Mouse (Mus musculus): ENCODE data around the gene Zfp292. TPM values are rescaled to one million over a fixed set of nuclear protein-coding genes. Genes with fewer than 3 reads are reported as not detected.

Zfp292 gene
- polyA plus RNA-seq, 1 experiment from 2014 or later: 28.9 TPM

DNA sequence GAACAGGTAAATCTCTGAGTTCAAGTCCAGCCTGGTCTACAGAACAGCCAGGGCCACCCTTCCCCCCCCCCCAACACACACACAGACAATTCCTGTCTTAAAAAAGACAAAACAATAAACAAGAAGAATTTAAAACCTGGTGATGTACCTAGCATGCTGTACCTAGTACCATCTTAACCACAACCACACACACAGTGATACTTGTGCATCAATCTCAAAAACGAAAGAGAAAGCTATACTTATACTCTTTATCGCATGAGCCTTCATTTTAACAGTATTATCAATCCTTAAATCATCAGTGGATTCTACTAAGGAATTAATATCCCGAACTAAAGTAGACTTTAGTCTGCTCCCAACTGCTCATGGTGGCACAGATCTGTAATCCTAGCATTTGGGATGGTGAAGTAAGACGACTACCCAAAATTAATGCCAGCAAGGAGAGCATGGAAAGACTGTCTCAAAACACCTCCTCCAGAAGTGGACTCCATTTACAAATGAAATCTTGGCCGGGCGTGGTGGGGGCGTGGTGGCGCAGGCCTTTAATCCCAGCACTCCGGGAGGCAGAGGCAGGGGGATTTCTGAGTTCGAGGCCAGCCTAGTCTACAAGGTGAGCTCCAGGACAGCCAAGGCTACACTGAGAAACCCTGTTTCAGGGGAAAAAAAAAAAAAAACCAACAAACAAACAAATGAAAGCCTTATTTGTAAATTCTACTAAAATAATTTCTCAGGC, 1.7 kb downstream of the Zfp292 start:
- Histone ChIP-seq H3K4me2 (replicated peaks; ENCODE audit: low read depth, low read length) (peak overlapping the region; percentile 77), H3K4me1 (ENCODE audit: control insufficient read depth, insufficient read depth, low read length) (peaks cover 14% of the 10 kb centered on the region; the same call in 1 of the 2 replicates), H3K9ac (replicated peaks; ENCODE audit: low read depth, low read length) (no peak overlapping the region), H3K36me3 (ENCODE audit: control insufficient read depth, insufficient read depth, low read length) (no peaks in the 10 kb centered on the region), H3K27me3 (ENCODE audit: control insufficient read depth, insufficient read depth, low read length) (no peaks in the 10 kb centered on the region), H3K9me3 (ENCODE audit: control insufficient read depth, low read depth, low read length) (no peaks in the 10 kb centered on the region), H3K4me3 (ENCODE audit: low read depth, low read length) (peak overlapping the region; percentile 81), H3K27ac (ENCODE audit: low read length) (no peak overlapping the region)
- ATAC-seq (ENCODE audit: insufficient number of reproducible peaks, insufficient read depth, low FRiP score, low read depth): no peak
- WGBS: 82% methylated on average over 10 of the region's 10 CpGs

DNA sequence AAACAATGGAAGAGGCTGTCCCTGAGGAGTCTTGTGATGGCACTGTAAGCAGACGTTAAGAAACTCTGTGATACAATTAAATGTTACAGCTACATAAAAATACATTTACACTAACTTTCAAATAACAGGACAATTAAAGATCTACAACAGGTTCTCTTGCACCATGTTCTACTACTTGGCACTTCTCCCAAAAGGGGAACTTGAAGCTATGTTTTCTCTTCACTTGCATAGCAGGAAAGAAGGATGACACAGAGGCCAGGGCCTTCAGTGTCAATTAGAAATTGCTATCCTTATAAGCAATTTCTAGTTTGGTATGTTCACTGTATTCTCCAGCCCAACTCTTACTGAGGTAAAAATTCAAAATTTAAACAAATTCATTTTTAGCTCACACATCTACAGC, 8.5 kb downstream of the Zfp292 start:
- H3K4me3 ChIP-seq (ENCODE audit: low read depth, low read length): no peak overlapping the region
- H3K36me3 ChIP-seq (ENCODE audit: control insufficient read depth, insufficient read depth, low read length): no peaks in the 10 kb centered on the region
- ATAC-seq (ENCODE audit: insufficient number of reproducible peaks, insufficient read depth, low FRiP score, low read depth): no peak
- no peak overlapping the region for H3K9ac ChIP-seq (replicated peaks; ENCODE audit: low read depth, low read length)
- no peak overlapping the region for H3K4me2 ChIP-seq (replicated peaks; ENCODE audit: low read depth, low read length)
- H3K27me3 ChIP-seq (ENCODE audit: control insufficient read depth, insufficient read depth, low read length): no peaks in the 10 kb centered on the region
- WGBS: 75% methylated on average over 1 of the region's 1 CpGs
- H3K9me3 ChIP-seq (ENCODE audit: control insufficient read depth, low read depth, low read length): no peaks in the 10 kb centered on the region
- H3K27ac ChIP-seq (ENCODE audit: low read length): no peak overlapping the region
- H3K4me1 ChIP-seq (ENCODE audit: control insufficient read depth, insufficient read depth, low read length): peaks cover 7% of the 10 kb centered on the region

DNA sequence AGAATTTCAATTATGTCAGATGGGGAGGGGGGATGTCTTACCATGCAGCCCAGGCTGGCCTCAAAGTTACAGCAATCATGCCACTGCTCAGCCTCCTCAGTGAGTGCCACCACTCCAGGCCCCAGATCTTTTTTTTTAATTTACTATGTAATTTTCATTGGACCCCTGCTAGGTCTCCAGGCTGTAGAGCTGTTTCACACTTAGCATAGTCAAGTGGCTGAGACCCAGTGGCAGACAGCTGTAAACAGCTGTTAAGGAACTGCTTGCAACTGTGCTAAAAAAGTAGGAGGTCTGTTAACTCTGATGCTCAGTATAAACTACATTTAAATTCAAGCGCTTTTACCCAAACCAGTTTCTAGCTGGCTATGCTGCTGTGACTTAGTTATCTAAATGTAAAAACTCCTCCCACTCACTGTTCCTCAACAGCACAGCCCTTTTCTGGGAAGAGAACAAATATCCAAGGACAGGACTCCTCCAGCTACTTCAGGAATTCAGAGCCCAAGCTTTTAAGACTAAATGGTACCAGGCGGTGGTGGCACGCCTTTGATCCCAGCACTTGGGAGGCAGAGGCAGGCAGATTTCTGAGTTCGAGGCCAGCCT, 9.8 kb downstream of the Zfp292 start:
- 79% methylated on average over 4 of the region's 4 CpGs for WGBS
- Histone ChIP-seq H3K4me3 (ENCODE audit: low read depth, low read length) (no peak overlapping the region), H3K36me3 (ENCODE audit: control insufficient read depth, insufficient read depth, low read length) (no peaks in the 10 kb centered on the region), H3K9me3 (ENCODE audit: control insufficient read depth, low read depth, low read length) (no peaks in the 10 kb centered on the region), H3K4me2 (replicated peaks; ENCODE audit: low read depth, low read length) (no peak overlapping the region), H3K4me1 (ENCODE audit: control insufficient read depth, insufficient read depth, low read length) (peaks cover 7% of the 10 kb centered on the region), H3K27me3 (ENCODE audit: control insufficient read depth, insufficient read depth, low read length) (no peaks in the 10 kb centered on the region), H3K27ac (ENCODE audit: low read length) (no peak overlapping the region), H3K9ac (replicated peaks; ENCODE audit: low read depth, low read length) (no peak overlapping the region)
- ATAC-seq (ENCODE audit: insufficient number of reproducible peaks, insufficient read depth, low FRiP score, low read depth): peak; percentile 53; the same call in 1 of the 2 replicates

DNA sequence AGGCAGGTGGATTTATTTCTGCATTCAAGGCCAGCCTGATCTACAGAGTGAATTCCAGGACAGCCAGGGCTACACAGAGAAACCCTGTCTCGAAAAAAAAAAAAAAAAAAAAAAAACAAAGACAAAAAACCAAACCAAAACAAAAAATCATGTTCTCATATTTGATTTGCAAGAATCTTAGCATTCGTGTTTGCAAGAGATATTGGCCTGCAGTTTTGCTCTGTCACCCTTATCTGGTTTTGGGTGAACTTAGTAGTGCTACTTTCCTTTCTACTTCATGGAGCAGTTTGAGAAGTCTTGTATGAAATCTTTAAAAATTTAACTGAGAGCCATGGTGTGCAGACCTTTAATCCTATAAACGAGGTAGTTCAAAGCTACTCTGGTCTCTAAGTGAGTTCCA, 12.9 kb downstream of the Zfp292 start:
- no peak for ATAC-seq (ENCODE audit: insufficient number of reproducible peaks, insufficient read depth, low FRiP score, low read depth)
- H3K9ac ChIP-seq (replicated peaks; ENCODE audit: low read depth, low read length): no peak overlapping the region
- H3K4me1 ChIP-seq (ENCODE audit: control insufficient read depth, insufficient read depth, low read length): peaks cover 7% of the 10 kb centered on the region
- H3K9me3 ChIP-seq (ENCODE audit: control insufficient read depth, low read depth, low read length): no peaks in the 10 kb centered on the region
- H3K27ac ChIP-seq (ENCODE audit: low read length): no peak overlapping the region
- H3K4me3 ChIP-seq (ENCODE audit: low read depth, low read length): no peak overlapping the region
- no peaks in the 10 kb centered on the region for H3K27me3 ChIP-seq (ENCODE audit: control insufficient read depth, insufficient read depth, low read length)
- WGBS: 86% methylated on average over 3 of the region's 3 CpGs
- H3K4me2 ChIP-seq (replicated peaks; ENCODE audit: low read depth, low read length): no peak overlapping the region
- no peaks in the 10 kb centered on the region for H3K36me3 ChIP-seq (ENCODE audit: control insufficient read depth, insufficient read depth, low read length)

DNA sequence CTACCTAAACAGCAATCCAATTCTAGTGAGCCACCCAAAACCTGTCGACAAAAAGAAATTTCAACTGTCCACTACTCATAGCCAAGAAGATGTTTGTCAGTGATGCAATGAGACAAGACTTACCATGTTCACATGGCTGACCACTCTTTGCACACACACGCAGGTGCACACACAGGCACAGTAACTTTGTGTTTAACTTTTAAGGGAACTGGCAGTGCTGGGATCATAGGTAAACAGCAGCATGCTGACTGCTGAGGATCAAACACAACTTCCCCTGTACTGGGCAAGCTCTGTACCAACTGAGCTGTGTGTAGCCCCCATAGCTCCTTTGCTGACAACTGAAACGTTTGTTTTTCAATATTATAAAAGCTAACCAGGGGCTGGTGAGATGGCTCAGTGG, 21.3 kb downstream of the Zfp292 start:
- no peak for ATAC-seq (ENCODE audit: insufficient number of reproducible peaks, insufficient read depth, low FRiP score, low read depth)

DNA sequence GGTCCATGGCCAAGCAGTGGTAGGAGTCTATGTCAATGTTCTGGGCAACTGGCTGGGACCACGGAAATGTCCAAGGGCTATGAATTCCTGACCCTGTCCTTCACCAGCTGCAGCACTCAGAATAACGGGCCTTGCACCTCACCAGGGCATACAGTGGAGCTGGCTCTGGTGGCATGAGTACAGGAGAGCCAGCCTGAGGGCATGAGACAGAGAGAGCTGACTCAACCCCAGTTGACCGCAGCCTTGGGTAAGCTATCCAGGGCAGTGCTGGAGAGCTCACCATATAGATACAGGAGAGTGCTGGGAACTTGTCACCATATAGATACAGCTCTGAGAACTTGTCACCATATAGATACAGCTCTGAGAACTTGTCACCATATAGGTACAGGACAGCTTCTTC, 23.3 kb downstream of the Zfp292 start:
- no peaks in the 10 kb centered on the region for H3K4me1 ChIP-seq (ENCODE audit: control insufficient read depth, insufficient read depth, low read length)
- H3K4me3 ChIP-seq (ENCODE audit: low read depth, low read length): no peak overlapping the region
- H3K36me3 ChIP-seq (ENCODE audit: control insufficient read depth, insufficient read depth, low read length): no peaks in the 10 kb centered on the region
- no peak overlapping the region for H3K4me2 ChIP-seq (replicated peaks; ENCODE audit: low read depth, low read length)
- 90% methylated on average over 3 of the region's 3 CpGs for WGBS
- ATAC-seq (ENCODE audit: insufficient number of reproducible peaks, insufficient read depth, low FRiP score, low read depth): no peak
- no peak overlapping the region for H3K9ac ChIP-seq (replicated peaks; ENCODE audit: low read depth, low read length)
- H3K27ac ChIP-seq (ENCODE audit: low read length): no peak overlapping the region
- no peaks in the 10 kb centered on the region for H3K9me3 ChIP-seq (ENCODE audit: control insufficient read depth, low read depth, low read length)
- H3K27me3 ChIP-seq (ENCODE audit: control insufficient read depth, insufficient read depth, low read length): no peaks in the 10 kb centered on the region

More for the DNA sequence above, 21.3 kb downstream of the Zfp292 start:
- no peak overlapping the region for H3K4me2 ChIP-seq (replicated peaks; ENCODE audit: low read depth, low read length)
- H3K27me3 ChIP-seq (ENCODE audit: control insufficient read depth, insufficient read depth, low read length): no peaks in the 10 kb centered on the region
- no peak overlapping the region for H3K27ac ChIP-seq (ENCODE audit: low read length)
- H3K4me3 ChIP-seq (ENCODE audit: low read depth, low read length): no peak overlapping the region
- no peaks in the 10 kb centered on the region for H3K9me3 ChIP-seq (ENCODE audit: control insufficient read depth, low read depth, low read length)
- 75% methylated on average over 3 of the region's 3 CpGs for WGBS
- H3K9ac ChIP-seq (replicated peaks; ENCODE audit: low read depth, low read length): no peak overlapping the region
- H3K36me3 ChIP-seq (ENCODE audit: control insufficient read depth, insufficient read depth, low read length): no peaks in the 10 kb centered on the region
- no peaks in the 10 kb centered on the region for H3K4me1 ChIP-seq (ENCODE audit: control insufficient read depth, insufficient read depth, low read length)

DNA sequence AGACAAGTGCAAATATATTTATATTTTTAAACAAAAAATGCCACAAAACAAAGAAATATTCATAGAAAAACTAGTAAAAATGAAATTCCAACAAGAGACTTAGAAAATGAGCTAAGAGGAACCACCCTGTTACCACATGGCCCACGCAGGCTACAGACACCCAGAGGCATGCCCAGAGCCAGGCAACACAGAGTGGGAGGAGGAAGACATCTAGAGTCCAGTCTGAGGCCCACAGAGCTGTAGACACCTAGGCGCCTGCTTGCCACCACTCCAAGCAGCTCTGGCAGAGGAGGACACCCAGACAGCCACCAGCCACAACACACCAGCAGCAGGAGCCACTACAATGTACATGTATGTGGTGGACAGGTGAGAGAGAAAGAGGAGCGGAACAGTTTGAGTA, 23.9 kb downstream of the Zfp292 start:
- Histone ChIP-seq H3K9me3 (ENCODE audit: control insufficient read depth, low read depth, low read length) (no peaks in the 10 kb centered on the region), H3K27me3 (ENCODE audit: control insufficient read depth, insufficient read depth, low read length) (no peaks in the 10 kb centered on the region), H3K36me3 (ENCODE audit: control insufficient read depth, insufficient read depth, low read length) (peaks cover 5% of the 10 kb centered on the region; the same call in 1 of the 2 replicates), H3K27ac (ENCODE audit: low read length) (no peak overlapping the region), H3K9ac (replicated peaks; ENCODE audit: low read depth, low read length) (no peak overlapping the region), H3K4me3 (ENCODE audit: low read depth, low read length) (no peak overlapping the region), H3K4me1 (ENCODE audit: control insufficient read depth, insufficient read depth, low read length) (no peaks in the 10 kb centered on the region), H3K4me2 (replicated peaks; ENCODE audit: low read depth, low read length) (no peak overlapping the region)
- no peak for ATAC-seq (ENCODE audit: insufficient number of reproducible peaks, insufficient read depth, low FRiP score, low read depth)
- 93% methylated on average over 3 of the region's 3 CpGs for WGBS

DNA sequence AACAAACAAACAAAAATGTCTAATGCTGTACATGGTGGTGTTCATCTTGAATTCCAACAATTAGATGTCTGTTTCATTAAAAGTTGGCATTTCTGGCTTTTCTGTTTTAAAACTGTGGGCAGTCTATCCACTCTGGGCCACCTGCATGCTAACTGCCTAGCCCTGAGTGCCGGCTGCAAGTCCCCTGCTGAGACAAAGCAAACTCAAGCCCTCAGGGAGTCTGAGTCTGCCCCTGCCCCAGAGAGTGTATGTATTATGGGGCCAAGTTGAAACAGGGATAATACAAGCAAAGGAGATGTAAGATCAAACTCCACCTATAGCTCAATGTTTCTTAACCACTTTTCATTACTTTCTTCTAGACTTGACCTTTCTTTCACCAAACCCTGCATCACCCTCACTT, 26.8 kb downstream of the Zfp292 start:
- Histone ChIP-seq H3K4me2 (replicated peaks; ENCODE audit: low read depth, low read length) (no peak overlapping the region), H3K27ac (ENCODE audit: low read length) (no peak overlapping the region), H3K36me3 (ENCODE audit: control insufficient read depth, insufficient read depth, low read length) (peaks cover 9% of the 10 kb centered on the region; the same call in 1 of the 2 replicates), H3K27me3 (ENCODE audit: control insufficient read depth, insufficient read depth, low read length) (no peaks in the 10 kb centered on the region), H3K4me3 (ENCODE audit: low read depth, low read length) (no peak overlapping the region), H3K9ac (replicated peaks; ENCODE audit: low read depth, low read length) (no peak overlapping the region), H3K9me3 (ENCODE audit: control insufficient read depth, low read depth, low read length) (no peaks in the 10 kb centered on the region), H3K4me1 (ENCODE audit: control insufficient read depth, insufficient read depth, low read length) (no peaks in the 10 kb centered on the region)
- WGBS: 39% methylated on average over 1 of the region's 1 CpGs
- ATAC-seq (ENCODE audit: insufficient number of reproducible peaks, insufficient read depth, low FRiP score, low read depth): no peak
